Mouse (Mus musculus) lung, adult 2 months (tissue): ENCODE measurements at regions not wholly inside any gene's neighbourhood (a gene's known extent, or its start where the extent isn't known, plus 50 kb on each side); places are given as distances from the start of the nearest gene placed in this dataset.

Experiments
- DNase-seq: peaks from one replicate; pipeline ENCODE4 v3.0.0; 2022
- H3K4me1 ChIP-seq: fragments of 200-500 bp; 2 replicates; pipeline ENCODE4 v1.6.1; 2011; ENCODE audit warnings: low read length; ENCODE audit not compliant: control insufficient read depth, insufficient read depth
- H3K4me3 ChIP-seq: fragments of 200-500 bp; replicated peaks from 2 replicates; pipeline ENCODE3; 2011; ENCODE audit warnings: low read depth, mild to moderate bottlenecking, control low read depth, low read length; ENCODE audit errors: extremely low read depth
- CTCF ChIP-seq: fragments of 200-500 bp; IDR thresholded peaks from 2 replicates; pipeline ENCODE4 v1.5.1; 2011; ENCODE audit warnings: mild to moderate bottlenecking, low read length, control low read depth; ENCODE audit not compliant: insufficient read depth
- POLR2A ChIP-seq: fragments of 200-500 bp; IDR thresholded peaks from 2 replicates; pipeline ENCODE4 v1.6.1; 2011; ENCODE audit warnings: low read depth, mild to moderate bottlenecking, control low read depth, low read length, borderline replicate concordance; ENCODE audit errors: extremely low read depth
- WGBS: fragments of 180-500 bp; shearing (Covaris S2); methylation state at CpG from one replicate; pipeline ENCODE4 v1.1.7; 2018; 5-methylcytosine and 5-hydroxymethylcytosine counted together

GRCm38 (mm10) chr2:56912531-56912930 is 211.3 kb downstream of the Nr4a2 start:
- no peak for DNase-seq
- H3K4me1 ChIP-seq: no peaks in the 10 kb centered on the region
- 85% methylated on average over 5 of the region's 5 CpGs for WGBS
- TF ChIP-seq POLR2A (no peak), CTCF (no peak)
- no peak overlapping the region for H3K4me3 ChIP-seq

GRCm38 (mm10) chr2:56909096-56909865 is 214.5 kb downstream of the Nr4a2 start:
- TF ChIP-seq POLR2A (no peak), CTCF (no peak)
- WGBS: 66% methylated on average over 2 of the region's 2 CpGs
- no peaks in the 10 kb centered on the region for H3K4me1 ChIP-seq

GRCm38 (mm10) chr2:56885181-56885580 is 238.6 kb downstream of the Nr4a2 start:
- no peak for TF ChIP-seq CTCF
- TF ChIP-seq POLR2A: no peak
- WGBS: 70% methylated on average over 3 of the region's 3 CpGs

More at GRCm38 (mm10) chr2:56909096-56909865, 214.5 kb downstream of the Nr4a2 start:
- H3K4me3 ChIP-seq: no peak overlapping the region
- no peak for DNase-seq

GRCm38 (mm10) chr2:56860776-56861175 is 263.0 kb downstream of the Nr4a2 start:
- WGBS: 42% methylated on average over 2 of the region's 2 CpGs
- Histone ChIP-seq H3K4me1 (no peaks in the 10 kb centered on the region), H3K4me3 (no peak overlapping the region)
- DNase-seq: no peak
- no peak for TF ChIP-seq CTCF
- no peak for TF ChIP-seq POLR2A

More at GRCm38 (mm10) chr2:56885181-56885580, 238.6 kb downstream of the Nr4a2 start:
- Histone ChIP-seq H3K4me3 (no peak overlapping the region), H3K4me1 (no peaks in the 10 kb centered on the region)
- DNase-seq: no peak

GRCm38 (mm10) chr2:56820551-56820950 is 303.3 kb downstream of the Nr4a2 start:
- 62% methylated on average over 4 of the region's 4 CpGs for WGBS
- H3K4me1 ChIP-seq: no peaks in the 10 kb centered on the region
- no peak for TF ChIP-seq CTCF
- DNase-seq: no peak
- H3K4me3 ChIP-seq: no peak overlapping the region

- no peaks in the 10 kb centered on the region for H3K4me1 ChIP-seq
Measured at GRCm38 (mm10) chr2:56784808-56785207, 339.0 kb downstream of the Nr4a2 start.

More at GRCm38 (mm10) chr2:56784808-56785207, 339.0 kb downstream of the Nr4a2 start:
- 56% methylated on average over 2 of the region's 2 CpGs for WGBS
- H3K4me3 ChIP-seq: no peak overlapping the region
- TF ChIP-seq CTCF (no peak), POLR2A (no peak)
- DNase-seq: no peak
